Mouse (Mus musculus) megakaryocyte progenitor cell, adult 5-6 weeks (primary cell): Measurements from ENCODE around the gene Rnf133. TPM values are rescaled to one million over a fixed set of nuclear protein-coding genes. Genes with fewer than 3 reads are reported as not detected.
A peak's percentile ranks its signal among the peaks of the same experiment; 100 is the strongest.

Source experiments
- ATAC-seq: replicated peaks from 2 replicates; pipeline ENCODE4 v1.8.0; 2016; ENCODE audit warnings: mild to moderate bottlenecking, moderate TSS enrichment, inconsistent platforms; ENCODE audit not compliant: poor library complexity
- total RNA-seq, 2 experiments: library from RNA; stranded (forward) in 1 of 2; stranded (reverse) in 1 of 2; fragments of 157-497, 149-512 nt in 1 of 2; fragments of 200-1000 nt in 1 of 2; gene quantifications; 2 replicates each; pipeline versions ENCODE4 v1.2.3 to v1.2.4; 2015 to 2017

Gene Rnf133
- not detected in 2 replicates for total RNA-seq (2015)
- not detected in 2 replicates for total RNA-seq (2017)

- ATAC-seq = no peak
Observed at GRCm38 (mm10) chr6:23650205-23650604, at the start of gene Rnf133. TSS of gene Rnf133 (minus strand) at chr6:23650305.

GRCm38 (mm10) chr6:23678172-23678571 is 28.1 kb upstream of the Rnf133 start:
- ATAC-seq = no peak

GRCm38 (mm10) chr6:23655036-23655435 is 4.9 kb upstream of the Rnf133 start, which contains the start of gene Rnf148:
TSS of gene Rnf148 (minus strand) at chr6:23655136.
- no peak for ATAC-seq

GRCm38 (mm10) chr6:23648732-23649131 is 1.4 kb downstream of the Rnf133 start:
- peak; percentile 44 for ATAC-seq

- ATAC-seq = no peak
Observed at GRCm38 (mm10) chr6:23647627-23648247, 2.4 kb downstream of the Rnf133 start.

- peak; percentile 60 for ATAC-seq
Observed at GRCm38 (mm10) chr6:23637081-23637480, 13.0 kb downstream of the Rnf133 start.

- ATAC-seq = peak; percentile 73
Observed at GRCm38 (mm10) chr6:23635208-23635607, 14.9 kb downstream of the Rnf133 start.

- no peak for ATAC-seq
Observed at GRCm38 (mm10) chr6:23634016-23634415, 16.1 kb downstream of the Rnf133 start.

GRCm38 (mm10) chr6:23630465-23630864 is 19.6 kb downstream of the Rnf133 start:
- no peak for ATAC-seq

Other genes with a start within 250 kb of the Rnf133 start
- gene Rnf148, start 4.8 kb upstream of the Rnf133 start, total RNA-seq (2015) = not detected in 2 replicates
- gene Rnf148, start 4.8 kb upstream of the Rnf133 start, total RNA-seq (2017) = not detected in 2 replicates
- 0.99 TPM in 1 of 2 replicates, not detected in the other for gene Cadps2, start 189.1 kb upstream of the Rnf133 start, total RNA-seq (2015)
- 0.75 and 0.84 TPM in 2 replicates for gene Cadps2, start 189.1 kb upstream of the Rnf133 start, total RNA-seq (2017)